Mouse (Mus musculus): Measurements from ENCODE around the gene H6pd. TPM values are rescaled to one million over a fixed set of nuclear protein-coding genes. Genes with fewer than 3 reads are reported as not detected.

The H6pd gene
- polyA plus RNA-seq, 1 experiment from 2014 or later: 10.6 TPM

- peak overlapping the region; percentile 41 for H3K4me3 ChIP-seq
- 0 out of 2 replicates have a peak, but pooled peaks cover 9% of the 10 kb centered on the region for H3K27me3 ChIP-seq (replicated peaks)
- peaks cover 8% of the 10 kb centered on the region for H3K36me3 ChIP-seq
- no peak for ATAC-seq (ENCODE audit: extremely low read depth, insufficient number of reproducible peaks, low FRiP score, low TSS enrichment)
- H3K9ac ChIP-seq: peak overlapping the region; percentile 77
- H3K4me2 ChIP-seq: peak overlapping the region; percentile 72
- no peaks in the 10 kb centered on the region for H3K9me3 ChIP-seq
- no peak overlapping the region for H3K27ac ChIP-seq (replicated peaks)
- peaks cover 31% of the 10 kb centered on the region for H3K4me1 ChIP-seq
- 64% methylated on average over 6 of the region's 6 CpGs for WGBS
These were observed 20.5 kb downstream of the H6pd start for GRCm38 (mm10) chr4:149988301-149988700.

GRCm38 (mm10) chr4:149986671-149987417 is 22.0 kb downstream of the H6pd start:
- 78% methylated on average over 10 of the region's 10 CpGs for WGBS
- Histone ChIP-seq H3K4me1 (peaks cover 31% of the 10 kb centered on the region), H3K27ac (replicated peaks) (no peak overlapping the region), H3K36me3 (peaks cover 21% of the 10 kb centered on the region), H3K4me3 (no peak overlapping the region), H3K4me2 (no peak overlapping the region), H3K9ac (no peak overlapping the region), H3K9me3 (no peaks in the 10 kb centered on the region), H3K27me3 (replicated peaks) (0 out of 2 replicates have a peak, but pooled peaks cover 7% of the 10 kb centered on the region)
- no peak for ATAC-seq (ENCODE audit: extremely low read depth, insufficient number of reproducible peaks, low FRiP score, low TSS enrichment)

- ATAC-seq (ENCODE audit: extremely low read depth, insufficient number of reproducible peaks, low FRiP score, low TSS enrichment): no peak
- 88% methylated on average over 23 of the region's 23 CpGs for WGBS
- peaks cover 21% of the 10 kb centered on the region for H3K4me1 ChIP-seq
These were observed 24.7 kb downstream of the H6pd start for GRCm38 (mm10) chr4:149983921-149984645.

GRCm38 (mm10) chr4:149982154-149982553 is 26.7 kb downstream of the H6pd start:
- H3K9me3 ChIP-seq: no peaks in the 10 kb centered on the region
- WGBS: 79% methylated on average over 15 of the region's 15 CpGs
- no peak overlapping the region for H3K4me3 ChIP-seq
- no peak for ATAC-seq (ENCODE audit: extremely low read depth, insufficient number of reproducible peaks, low FRiP score, low TSS enrichment)
- peaks cover 30% of the 10 kb centered on the region for H3K4me1 ChIP-seq
- no peak overlapping the region for H3K27ac ChIP-seq (replicated peaks)
- H3K9ac ChIP-seq: no peak overlapping the region
- H3K27me3 ChIP-seq (replicated peaks): peaks cover 8% of the 10 kb centered on the region; the same call in 1 of the 2 replicates
- no peak overlapping the region for H3K4me2 ChIP-seq
- peaks cover 31% of the 10 kb centered on the region for H3K36me3 ChIP-seq

More at GRCm38 (mm10) chr4:149983921-149984645, 24.7 kb downstream of the H6pd start:
- Histone ChIP-seq H3K9me3 (no peaks in the 10 kb centered on the region), H3K27me3 (replicated peaks) (peaks cover 6% of the 10 kb centered on the region; the same call in 1 of the 2 replicates), H3K9ac (no peak overlapping the region), H3K4me3 (no peak overlapping the region), H3K27ac (replicated peaks) (no peak overlapping the region), H3K36me3 (peaks cover 33% of the 10 kb centered on the region), H3K4me2 (no peak overlapping the region)

- H3K27ac ChIP-seq (replicated peaks): 0 out of 2 replicates have a peak overlapping the region, but pooled peaks have one; percentile 24
- H3K4me2 ChIP-seq: peak overlapping the region; percentile 70
- H3K4me3 ChIP-seq: peak overlapping the region; percentile 34
These were observed 29.0 kb downstream of the H6pd start for GRCm38 (mm10) chr4:149979819-149980308.

GRCm38 (mm10) chr4:149978820-149979219 is 30.0 kb downstream of the H6pd start:
- Histone ChIP-seq H3K9me3 (no peaks in the 10 kb centered on the region), H3K4me3 (no peak overlapping the region), H3K4me1 (peaks cover 38% of the 10 kb centered on the region), H3K27ac (replicated peaks) (no peak overlapping the region), H3K36me3 (peaks cover 30% of the 10 kb centered on the region), H3K9ac (no peak overlapping the region), H3K4me2 (no peak overlapping the region), H3K27me3 (replicated peaks) (peaks cover 5% of the 10 kb centered on the region; the same call in 1 of the 2 replicates)
- 69% methylated on average over 2 of the region's 2 CpGs for WGBS
- no peak for ATAC-seq (ENCODE audit: extremely low read depth, insufficient number of reproducible peaks, low FRiP score, low TSS enrichment)

More at GRCm38 (mm10) chr4:149979819-149980308, 29.0 kb downstream of the H6pd start:
- Histone ChIP-seq H3K36me3 (peaks cover 31% of the 10 kb centered on the region), H3K4me1 (peaks cover 37% of the 10 kb centered on the region), H3K27me3 (replicated peaks) (peaks cover 5% of the 10 kb centered on the region; the same call in 1 of the 2 replicates), H3K9ac (peak overlapping the region; percentile 67), H3K9me3 (no peaks in the 10 kb centered on the region)
- 4% methylated on average over 12 of the region's 12 CpGs for WGBS
- no peak for ATAC-seq (ENCODE audit: extremely low read depth, insufficient number of reproducible peaks, low FRiP score, low TSS enrichment)

- 35% methylated on average over 17 of the region's 17 CpGs for WGBS
- Histone ChIP-seq H3K9me3 (no peaks in the 10 kb centered on the region), H3K9ac (peak overlapping the region; percentile 63), H3K27ac (replicated peaks) (peak overlapping the region; percentile 37), H3K4me1 (peaks cover 38% of the 10 kb centered on the region), H3K36me3 (peaks cover 22% of the 10 kb centered on the region), H3K4me3 (no peak overlapping the region), H3K27me3 (replicated peaks) (peaks cover 5% of the 10 kb centered on the region; the same call in 1 of the 2 replicates), H3K4me2 (peak overlapping the region; percentile 24)
- no peak for ATAC-seq (ENCODE audit: extremely low read depth, insufficient number of reproducible peaks, low FRiP score, low TSS enrichment)
These were observed 30.9 kb downstream of the H6pd start for GRCm38 (mm10) chr4:149977801-149978544.

GRCm38 (mm10) chr4:149977181-149977580 is 31.6 kb downstream of the H6pd start:
- Histone ChIP-seq H3K4me3 (no peak overlapping the region), H3K4me1 (peaks cover 38% of the 10 kb centered on the region), H3K4me2 (no peak overlapping the region), H3K27me3 (replicated peaks) (peaks cover 5% of the 10 kb centered on the region; the same call in 1 of the 2 replicates), H3K36me3 (peaks cover 15% of the 10 kb centered on the region), H3K9me3 (no peaks in the 10 kb centered on the region), H3K27ac (replicated peaks) (no peak overlapping the region), H3K9ac (no peak overlapping the region)
- WGBS: 52% methylated on average over 6 of the region's 6 CpGs
- ATAC-seq (ENCODE audit: extremely low read depth, insufficient number of reproducible peaks, low FRiP score, low TSS enrichment): no peak

GRCm38 (mm10) chr4:149975730-149976254 is 33.0 kb downstream of the H6pd start:
- Histone ChIP-seq H3K4me3 (no peak overlapping the region), H3K4me2 (no peak overlapping the region), H3K9ac (no peak overlapping the region), H3K4me1 (peaks cover 41% of the 10 kb centered on the region), H3K36me3 (0 out of 2 replicates have a peak, but pooled peaks cover 3% of the 10 kb centered on the region), H3K27me3 (replicated peaks) (peaks cover 5% of the 10 kb centered on the region; the same call in 1 of the 2 replicates), H3K9me3 (no peaks in the 10 kb centered on the region), H3K27ac (replicated peaks) (no peak overlapping the region)
- 75% methylated on average over 5 of the region's 5 CpGs for WGBS
- no peak for ATAC-seq (ENCODE audit: extremely low read depth, insufficient number of reproducible peaks, low FRiP score, low TSS enrichment)

- H3K4me3 ChIP-seq: no peak overlapping the region
- WGBS: 41% methylated on average over 8 of the region's 8 CpGs
- 0 out of 2 replicates have a peak overlapping the region, but pooled peaks have one; percentile 2 for H3K9ac ChIP-seq
- no peak for ATAC-seq (ENCODE audit: extremely low read depth, insufficient number of reproducible peaks, low FRiP score, low TSS enrichment)
- H3K4me2 ChIP-seq: no peak overlapping the region
- peaks cover 40% of the 10 kb centered on the region for H3K4me1 ChIP-seq
- no peaks in the 10 kb centered on the region for H3K36me3 ChIP-seq
- H3K9me3 ChIP-seq: no peaks in the 10 kb centered on the region
- H3K27ac ChIP-seq (replicated peaks): no peak overlapping the region
- peaks cover 10% of the 10 kb centered on the region for H3K27me3 ChIP-seq (replicated peaks)
These were observed 33.5 kb downstream of the H6pd start for GRCm38 (mm10) chr4:149975291-149975690.
